Mouse (Mus musculus): ENCODE measurements around the gene Tet2. TPM values are rescaled to one million over a fixed set of nuclear protein-coding genes. Genes with fewer than 3 reads are reported as not detected.
"Not testable (repeated sequence)": the region's sequence is repeated elsewhere in the genome, so short reads cannot be mapped to it uniquely, and the experiment has no call there.

The Tet2 gene
- total RNA-seq (2015; ENCODE audit: low replicate concordance) (9.4 and 12.7 TPM in 2 replicates), total RNA-seq (2017; ENCODE audit: low replicate concordance) (8.9 and 19.7 TPM in 2 replicates)

DNA sequence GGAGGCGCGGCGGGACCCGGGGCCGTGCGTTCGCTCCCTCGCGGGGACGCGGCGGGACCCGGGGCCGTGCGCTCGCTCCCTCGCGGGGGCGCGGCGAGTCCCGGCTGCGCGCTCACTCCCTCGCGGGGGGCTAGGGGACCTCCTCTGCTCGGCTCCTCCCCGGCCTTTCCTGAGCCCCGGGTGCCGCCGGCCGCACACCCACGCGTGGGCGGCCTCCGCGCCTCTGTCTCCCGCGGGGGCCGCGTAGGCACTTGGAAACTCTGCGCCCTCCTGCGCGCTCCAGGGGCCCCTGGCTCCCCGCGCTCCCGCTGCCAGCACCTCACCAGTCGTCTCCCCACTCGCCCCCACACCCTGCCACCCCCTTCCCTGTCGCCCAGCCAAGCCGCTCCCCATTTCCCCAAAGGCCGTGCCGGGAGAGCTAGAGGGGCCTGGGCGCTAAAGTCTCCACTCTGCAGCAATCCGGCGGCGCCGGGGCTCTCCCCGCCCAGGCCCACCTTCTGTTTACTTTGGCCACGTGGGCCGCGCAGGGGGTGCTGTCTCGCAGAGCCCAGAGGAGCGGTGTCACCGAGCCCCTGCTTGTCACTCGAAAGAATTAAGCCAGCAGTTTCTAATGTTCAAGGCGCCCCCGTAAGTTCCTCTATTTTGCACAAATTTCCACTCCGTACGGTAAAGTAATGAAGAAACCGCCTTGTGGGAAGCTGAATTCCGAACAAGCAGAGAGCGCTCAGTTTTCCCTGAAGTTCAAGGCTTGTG, at the start of gene Tet2:
Tet2 (minus strand) TSS at position 589 of the 753 bp plus-strand sequence.
- ATAC-seq (replicated peaks; ENCODE audit: low FRiP score, poor library complexity, severe bottlenecking), result no peak

- ATAC-seq (replicated peaks; ENCODE audit: low FRiP score, poor library complexity, severe bottlenecking), result not testable (repeated sequence)
Observed at GRCm38 (mm10) chr3:133592995-133593394, 48.1 kb upstream of the Tet2 start.

DNA sequence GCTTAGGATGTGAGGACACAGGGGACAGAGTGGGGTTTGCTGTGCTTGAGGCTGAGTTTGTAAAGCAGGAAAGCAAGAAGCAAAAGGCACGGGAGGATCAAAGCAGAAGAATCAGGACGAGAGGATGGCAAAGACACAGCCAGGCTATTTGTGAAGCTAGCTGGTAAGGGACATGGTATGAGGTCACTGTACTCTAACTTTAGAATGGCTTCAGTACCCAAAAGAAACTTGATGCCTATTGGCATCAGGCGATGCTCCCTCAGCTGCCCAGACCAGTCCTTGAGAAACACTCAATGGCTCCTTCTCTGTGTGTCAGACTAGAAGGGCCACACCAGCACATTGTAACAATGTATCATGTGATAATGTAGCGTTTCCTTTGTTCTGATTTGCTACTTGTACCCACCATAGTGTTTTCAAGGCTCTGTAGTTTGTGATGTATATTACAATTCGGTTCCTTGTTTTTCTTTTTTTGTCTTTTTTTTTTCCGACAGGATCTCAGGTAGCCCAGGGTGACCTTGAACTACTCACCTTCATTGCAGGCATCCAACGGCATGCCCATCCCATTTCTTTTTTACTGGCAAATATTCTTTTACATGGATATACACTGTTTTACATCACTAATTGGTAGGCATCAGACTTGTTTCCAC, 45.7 kb upstream of the Tet2 start:
- no peak for ATAC-seq (replicated peaks; ENCODE audit: low FRiP score, poor library complexity, severe bottlenecking)

- ATAC-seq (replicated peaks; ENCODE audit: low FRiP score, poor library complexity, severe bottlenecking), result no peak
Observed at GRCm38 (mm10) chr3:133585010-133585409, 40.1 kb upstream of the Tet2 start.

DNA sequence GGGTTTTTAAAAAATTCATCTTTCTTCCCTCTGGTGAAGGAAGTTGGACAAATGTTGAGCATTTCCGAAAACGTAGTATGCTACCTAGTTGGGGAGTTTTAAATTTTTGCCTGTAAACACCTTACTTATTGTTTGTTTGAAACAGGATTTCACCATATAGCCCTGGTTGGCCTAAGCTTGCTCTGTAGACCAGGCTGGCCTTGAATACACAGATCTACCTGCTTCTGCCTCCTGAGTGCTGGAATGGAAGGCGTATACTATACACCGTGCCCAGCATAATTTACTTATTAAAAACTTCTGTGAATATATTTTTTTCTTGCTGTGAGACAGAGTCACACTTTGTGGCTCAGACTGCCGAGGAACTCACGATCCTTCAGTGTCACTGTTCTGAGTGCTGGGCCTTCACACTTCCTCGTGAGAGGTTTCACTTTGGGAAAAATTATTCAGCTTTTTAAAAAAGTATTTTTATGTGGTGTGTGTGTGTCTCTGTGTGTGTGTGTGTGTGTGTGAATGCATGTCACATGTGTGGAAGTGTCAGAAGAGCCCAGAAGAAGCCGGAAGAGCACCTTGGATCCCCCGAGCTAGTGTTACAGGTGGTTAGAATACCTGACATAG, 38.6 kb upstream of the Tet2 start:
- no peak for ATAC-seq (replicated peaks; ENCODE audit: low FRiP score, poor library complexity, severe bottlenecking)

- ATAC-seq (replicated peaks; ENCODE audit: low FRiP score, poor library complexity, severe bottlenecking), result no peak
Observed at GRCm38 (mm10) chr3:133582969-133583368, 38.0 kb upstream of the Tet2 start.

DNA sequence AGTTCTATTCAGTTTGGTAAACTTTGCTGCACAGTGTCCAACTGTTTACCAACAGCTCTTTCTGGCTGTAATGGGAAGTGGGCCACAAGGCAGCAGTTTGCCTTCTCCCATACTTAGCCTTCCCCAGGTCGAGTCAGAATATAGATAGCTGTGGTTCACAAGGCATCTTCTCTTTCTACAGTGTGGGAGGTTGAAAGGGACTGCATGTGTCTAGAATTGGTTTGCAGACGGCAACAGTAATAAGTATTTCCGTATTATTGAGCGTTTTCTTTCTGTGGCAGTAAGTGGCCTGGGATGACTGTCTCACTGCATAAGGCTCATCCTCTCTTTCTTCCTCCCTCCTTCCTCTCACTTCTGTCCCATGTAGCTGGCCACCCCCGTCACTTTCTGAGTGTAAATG, 37.2 kb upstream of the Tet2 start:
- ATAC-seq (replicated peaks; ENCODE audit: low FRiP score, poor library complexity, severe bottlenecking), result no peak

DNA sequence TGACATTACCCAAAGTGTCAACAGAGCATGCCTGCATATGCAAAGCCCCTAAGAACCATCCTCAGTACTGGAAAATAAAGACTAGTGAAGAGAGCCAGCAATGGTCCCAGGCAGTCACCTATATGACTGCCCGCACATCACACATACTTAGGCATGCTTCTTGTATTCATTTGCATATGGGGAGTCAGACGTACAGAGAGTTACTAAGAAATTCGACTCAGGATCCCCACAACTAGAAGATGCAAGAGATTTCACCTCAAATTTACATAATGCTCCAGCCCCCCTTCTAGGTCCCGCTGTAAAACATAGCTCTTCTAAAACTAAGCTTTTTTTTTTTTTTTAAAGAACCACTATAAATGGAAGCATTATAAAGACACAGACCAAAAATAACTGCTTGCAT, 36.6 kb upstream of the Tet2 start:
- no peak for ATAC-seq (replicated peaks; ENCODE audit: low FRiP score, poor library complexity, severe bottlenecking)

DNA sequence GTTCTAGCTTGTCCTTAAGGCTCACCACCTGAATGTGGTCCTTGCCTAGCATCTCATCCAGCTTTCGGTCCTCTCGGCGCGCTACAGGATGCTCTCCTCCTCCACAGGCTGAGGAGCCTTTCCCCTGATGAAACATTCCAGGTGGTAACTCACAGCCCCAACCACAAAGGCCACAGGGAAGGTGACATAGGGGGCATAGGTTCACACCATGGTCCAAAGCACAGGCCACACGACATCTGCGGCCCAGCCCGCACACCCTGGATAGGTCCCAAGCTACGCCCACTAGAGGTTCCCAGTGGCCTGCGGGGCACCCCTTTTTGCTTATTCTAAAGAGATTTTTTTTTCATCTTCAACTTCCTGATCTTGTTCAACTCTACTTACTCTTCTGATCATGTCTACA, 34.7 kb upstream of the Tet2 start:
- no peak for ATAC-seq (replicated peaks; ENCODE audit: low FRiP score, poor library complexity, severe bottlenecking)

GRCm38 (mm10) chr3:133579140-133579539, 34.2 kb upstream of the Tet2 start:
- no peak for ATAC-seq (replicated peaks; ENCODE audit: low FRiP score, poor library complexity, severe bottlenecking)

DNA sequence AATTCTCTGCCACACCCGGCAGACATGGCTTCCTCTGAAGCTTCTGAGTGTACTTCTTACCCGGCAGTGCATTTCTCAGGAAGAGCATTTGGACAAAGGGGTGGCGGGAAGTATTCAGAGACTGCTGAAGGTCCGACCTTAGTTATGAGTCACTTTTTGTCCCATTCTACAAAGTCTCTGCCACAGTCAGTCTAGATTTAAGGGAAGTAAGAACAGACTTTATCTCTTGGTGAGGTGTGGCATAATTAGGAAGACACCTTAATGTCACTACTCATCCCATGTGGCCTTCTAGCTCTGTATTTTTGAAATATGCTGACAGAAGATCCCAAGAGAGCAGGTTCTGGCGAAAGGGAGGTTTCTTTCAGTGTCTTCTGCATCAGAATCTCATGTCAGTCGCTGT, 30.0 kb upstream of the Tet2 start:
- ATAC-seq (replicated peaks; ENCODE audit: low FRiP score, poor library complexity, severe bottlenecking), result no peak

GRCm38 (mm10) chr3:133571961-133572360, 27.0 kb upstream of the Tet2 start:
- ATAC-seq (replicated peaks; ENCODE audit: low FRiP score, poor library complexity, severe bottlenecking), result no peak

DNA sequence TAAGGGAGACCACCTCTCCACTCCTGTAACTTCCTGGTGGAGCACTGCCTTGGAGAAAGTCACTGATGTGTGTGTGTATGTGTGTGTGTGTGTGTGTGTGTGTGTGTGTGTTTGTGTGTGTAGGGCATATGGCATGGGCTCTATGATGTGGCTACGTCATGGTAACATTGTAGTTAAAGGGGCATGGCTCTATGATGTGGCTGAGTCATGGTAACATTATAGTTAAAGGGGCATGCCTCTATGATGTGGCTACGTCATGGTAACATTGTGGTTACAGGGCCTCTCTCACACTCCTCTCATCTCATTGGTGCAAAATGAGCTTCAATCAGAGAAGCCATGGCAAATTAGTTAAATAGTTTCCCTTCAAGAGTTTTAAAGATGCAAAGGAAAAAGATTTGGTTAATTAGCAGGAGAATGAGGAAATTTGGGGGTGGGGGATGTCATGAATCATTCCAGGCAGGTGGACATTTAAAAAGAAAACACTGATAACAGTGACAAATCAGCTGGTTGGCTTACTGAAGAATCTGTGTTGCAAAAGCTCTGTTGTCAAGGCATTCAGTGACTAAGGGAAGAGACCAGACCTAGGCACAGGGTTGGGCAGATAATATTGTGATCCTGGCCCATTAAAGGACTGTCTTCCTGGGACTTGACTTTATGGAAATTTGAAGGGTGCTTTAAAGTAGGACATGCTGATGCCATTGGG, 18.7 kb upstream of the Tet2 start:
- ATAC-seq (replicated peaks; ENCODE audit: low FRiP score, poor library complexity, severe bottlenecking), result no peak

DNA sequence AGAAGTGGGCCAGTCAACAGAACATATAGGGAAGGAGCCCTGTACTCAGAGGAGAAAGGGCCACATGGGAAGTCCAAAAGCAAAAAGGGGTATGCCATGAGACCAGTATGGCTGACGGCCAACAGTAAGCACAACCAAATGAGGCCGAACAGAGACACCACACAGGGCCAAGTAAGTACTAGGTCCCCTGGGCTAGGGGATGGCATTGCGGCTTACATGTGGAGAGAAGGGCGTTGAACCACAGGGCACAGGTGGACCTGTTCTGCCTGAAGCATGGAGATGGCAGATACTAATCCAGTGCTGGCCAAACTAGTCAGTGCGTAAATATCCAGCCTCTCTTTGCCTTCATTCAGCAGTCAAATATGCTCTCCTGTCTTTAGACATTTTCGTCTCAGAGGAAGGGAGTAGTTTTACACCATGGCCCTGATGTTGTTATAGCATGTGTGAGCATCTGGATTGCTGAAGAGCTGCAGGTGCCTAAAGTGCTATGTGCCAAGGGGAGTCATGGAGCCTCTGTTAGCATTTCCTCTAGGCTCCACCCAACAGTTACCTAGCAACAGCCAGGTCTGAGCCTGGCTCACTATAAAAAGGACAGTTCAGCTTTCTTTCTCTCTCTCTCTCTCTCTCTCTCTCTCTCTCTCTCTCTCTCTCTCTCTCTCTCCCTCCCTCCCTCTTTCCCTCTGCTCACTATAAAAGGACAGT, 14.6 kb upstream of the Tet2 start:
- ATAC-seq (replicated peaks; ENCODE audit: low FRiP score, poor library complexity, severe bottlenecking), result no peak

- no peak for ATAC-seq (replicated peaks; ENCODE audit: low FRiP score, poor library complexity, severe bottlenecking)
Observed at GRCm38 (mm10) chr3:133557602-133558001, 12.7 kb upstream of the Tet2 start.

- ATAC-seq (replicated peaks; ENCODE audit: low FRiP score, poor library complexity, severe bottlenecking), result no peak
Observed at GRCm38 (mm10) chr3:133557154-133557553, 12.2 kb upstream of the Tet2 start.

GRCm38 (mm10) chr3:133555378-133555777, 10.4 kb upstream of the Tet2 start:
- ATAC-seq (replicated peaks; ENCODE audit: low FRiP score, poor library complexity, severe bottlenecking), result no peak

GRCm38 (mm10) chr3:133554552-133555067, 9.7 kb upstream of the Tet2 start:
- ATAC-seq (replicated peaks; ENCODE audit: low FRiP score, poor library complexity, severe bottlenecking), result no peak

DNA sequence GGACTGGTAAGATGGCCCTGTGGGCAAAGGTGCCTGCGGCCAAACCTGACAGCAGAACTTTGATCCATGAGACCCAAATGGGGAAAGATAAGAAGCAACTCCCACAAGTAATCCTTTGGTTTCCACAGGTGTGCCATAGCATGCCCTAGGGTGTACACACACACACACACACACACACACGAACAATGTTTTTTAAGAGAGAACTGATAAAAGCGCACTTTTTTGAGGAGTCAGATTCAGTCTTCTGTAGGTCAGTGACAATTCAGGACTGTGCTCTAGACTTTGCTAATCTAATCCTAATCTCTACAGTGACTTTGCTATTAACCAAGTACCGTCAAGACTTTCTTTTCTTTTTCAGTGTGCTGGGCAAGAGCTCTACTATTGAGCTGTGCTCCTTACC, 9.2 kb upstream of the Tet2 start:
- no peak for ATAC-seq (replicated peaks; ENCODE audit: low FRiP score, poor library complexity, severe bottlenecking)

- no peak for ATAC-seq (replicated peaks; ENCODE audit: low FRiP score, poor library complexity, severe bottlenecking)
Observed at GRCm38 (mm10) chr3:133551941-133552340, 7.0 kb upstream of the Tet2 start.

Data from erythroblast, adult 5-6 weeks (primary cell).